Mouse (Mus musculus): ENCODE results near the gene Ogt. TPM values are rescaled to one million over a fixed set of nuclear protein-coding genes. Genes with fewer than 3 reads are reported as not detected.

Ogt gene
- polyA plus RNA-seq, 1 experiment, result 64.3 TPM

DNA sequence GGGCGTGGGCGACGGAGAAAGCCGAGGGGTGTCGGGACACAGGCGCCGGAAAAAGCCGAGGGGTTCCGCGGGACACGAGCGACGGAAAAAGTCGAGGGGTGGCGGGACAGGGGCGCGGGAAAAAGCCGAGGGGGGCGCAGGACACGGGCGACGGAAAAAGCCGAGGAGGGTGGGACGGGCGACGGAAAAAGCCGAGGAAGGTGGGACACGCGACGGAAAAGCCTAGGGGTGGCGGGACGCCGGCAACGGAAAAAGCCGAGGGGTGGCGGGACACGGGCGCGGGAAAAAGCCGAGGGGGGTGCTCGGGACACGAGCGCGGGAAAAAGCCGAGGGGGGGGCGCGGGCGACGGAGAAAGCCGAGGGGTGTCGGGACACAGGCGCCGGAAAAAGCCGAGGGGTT is 57.7 kb downstream of the Ogt start:
- 74% methylated on average over 43 of the region's 54 CpGs for WGBS
- TF ChIP-seq POLR2A (IDR thresholded peaks at IDR 0.05; ENCODE audit: low read depth, low read length) (no peak), CTCF (conservative IDR thresholded peaks at IDR 0.05; ENCODE audit: insufficient read depth, insufficient read length, low read depth, low read length) (no peak)

DNA sequence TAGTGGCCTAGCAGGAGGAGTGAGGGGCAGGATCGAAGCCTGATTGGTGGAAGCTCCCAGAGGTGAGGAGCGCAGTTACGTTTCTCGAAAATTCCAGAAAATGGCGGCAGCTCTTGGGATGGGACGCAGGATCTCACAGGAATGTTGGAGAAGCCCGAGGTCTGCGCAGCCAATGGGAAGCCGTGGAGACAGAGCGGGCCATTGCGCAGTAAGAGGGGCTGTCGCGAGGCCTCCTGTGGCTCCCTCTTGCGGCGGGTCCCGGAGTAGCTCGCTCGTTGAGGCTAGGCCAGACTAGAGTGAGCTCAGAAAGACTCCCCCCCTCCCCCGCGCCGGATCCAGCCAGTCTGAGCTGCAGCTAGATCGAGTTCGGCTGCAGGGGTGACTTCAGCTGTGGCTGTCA is 58.4 kb downstream of the Ogt start:
- Histone ChIP-seq H3K27me3 (replicated peaks; ENCODE audit: control insufficient read depth, insufficient read depth, low read length) (no peaks in the 10 kb centered on the region), H3K27ac (ENCODE audit: insufficient read depth, low read depth, low read length) (no peak overlapping the region), H3K4me1 (ENCODE audit: control insufficient read depth, insufficient read depth, low read length) (no peaks in the 10 kb centered on the region), H3K36me3 (ENCODE audit: control insufficient read depth, insufficient read depth, low read length) (no peaks in the 10 kb centered on the region), H3K4me3 (ENCODE audit: insufficient read depth, low read depth, low read length) (no peak overlapping the region)
- WGBS, result 72% methylated on average over 23 of the region's 23 CpGs
- TF ChIP-seq CTCF (conservative IDR thresholded peaks at IDR 0.05; ENCODE audit: insufficient read depth, insufficient read length, low read depth, low read length) (no peak), POLR2A (IDR thresholded peaks at IDR 0.05; ENCODE audit: low read depth, low read length) (no peak)
- no peak for DNase-seq

More for the DNA sequence above, 57.7 kb downstream of the Ogt start:
- no peaks in the 10 kb centered on the region for H3K36me3 ChIP-seq (ENCODE audit: control insufficient read depth, insufficient read depth, low read length)
- H3K4me1 ChIP-seq (ENCODE audit: control insufficient read depth, insufficient read depth, low read length), result no peaks in the 10 kb centered on the region
- H3K27me3 ChIP-seq (replicated peaks; ENCODE audit: control insufficient read depth, insufficient read depth, low read length), result no peaks in the 10 kb centered on the region
- H3K27ac ChIP-seq (ENCODE audit: insufficient read depth, low read depth, low read length), result no peak overlapping the region
- DNase-seq, result no peak
- no peak overlapping the region for H3K4me3 ChIP-seq (ENCODE audit: insufficient read depth, low read depth, low read length)

GRCm38 (mm10) chrX:101705111-101705510 is 65.3 kb downstream of the Ogt start:
- 70% methylated on average over 7 of the region's 7 CpGs for WGBS
- Histone ChIP-seq H3K4me3 (ENCODE audit: insufficient read depth, low read depth, low read length) (no peak overlapping the region), H3K4me1 (ENCODE audit: control insufficient read depth, insufficient read depth, low read length) (no peaks in the 10 kb centered on the region), H3K27me3 (replicated peaks; ENCODE audit: control insufficient read depth, insufficient read depth, low read length) (no peaks in the 10 kb centered on the region), H3K27ac (ENCODE audit: insufficient read depth, low read depth, low read length) (no peak overlapping the region), H3K36me3 (ENCODE audit: control insufficient read depth, insufficient read depth, low read length) (no peaks in the 10 kb centered on the region)
- TF ChIP-seq CTCF (conservative IDR thresholded peaks at IDR 0.05; ENCODE audit: insufficient read depth, insufficient read length, low read depth, low read length), result no peak
- no peak for TF ChIP-seq POLR2A (IDR thresholded peaks at IDR 0.05; ENCODE audit: low read depth, low read length)
- no peak for DNase-seq

DNA sequence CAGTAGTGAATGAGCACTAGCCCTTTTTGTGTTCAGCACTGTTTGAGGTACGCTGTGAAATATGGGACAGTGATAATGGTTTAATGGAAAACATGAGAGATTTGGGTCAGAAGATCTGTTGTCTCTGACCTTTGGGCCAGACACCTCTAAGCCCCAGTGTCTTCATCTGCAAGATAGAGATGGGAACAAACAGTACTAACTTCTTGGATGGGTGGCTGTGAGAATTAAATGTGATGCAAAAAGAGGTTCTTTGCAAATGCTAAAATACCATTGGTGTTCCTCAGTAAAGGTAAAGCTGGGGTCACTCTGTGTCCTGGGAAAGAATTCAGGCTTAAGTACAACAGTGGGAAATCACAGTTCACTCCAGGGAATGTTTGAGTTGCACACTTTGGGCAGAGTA is 80.5 kb downstream of the Ogt start:
- WGBS, result 67% methylated on average over 1 of the region's 1 CpGs
- H3K36me3 ChIP-seq (ENCODE audit: control insufficient read depth, insufficient read depth, low read length), result no peaks in the 10 kb centered on the region
- TF ChIP-seq POLR2A (IDR thresholded peaks at IDR 0.05; ENCODE audit: low read depth, low read length) (no peak), CTCF (conservative IDR thresholded peaks at IDR 0.05; ENCODE audit: insufficient read depth, insufficient read length, low read depth, low read length) (no peak)

GRCm38 (mm10) chrX:101730010-101730409 is 90.2 kb downstream of the Ogt start:
- no peaks in the 10 kb centered on the region for H3K36me3 ChIP-seq (ENCODE audit: control insufficient read depth, insufficient read depth, low read length)
- H3K27me3 ChIP-seq (replicated peaks; ENCODE audit: control insufficient read depth, insufficient read depth, low read length), result no peaks in the 10 kb centered on the region
- TF ChIP-seq POLR2A (IDR thresholded peaks at IDR 0.05; ENCODE audit: low read depth, low read length) (no peak), CTCF (conservative IDR thresholded peaks at IDR 0.05; ENCODE audit: insufficient read depth, insufficient read length, low read depth, low read length) (no peak)
- H3K27ac ChIP-seq (ENCODE audit: insufficient read depth, low read depth, low read length), result no peak overlapping the region
- H3K4me1 ChIP-seq (ENCODE audit: control insufficient read depth, insufficient read depth, low read length), result no peaks in the 10 kb centered on the region
- no peak for DNase-seq
- H3K4me3 ChIP-seq (ENCODE audit: insufficient read depth, low read depth, low read length), result no peak overlapping the region

More for the DNA sequence above, 80.5 kb downstream of the Ogt start:
- H3K4me3 ChIP-seq (ENCODE audit: insufficient read depth, low read depth, low read length), result no peak overlapping the region
- no peak overlapping the region for H3K27ac ChIP-seq (ENCODE audit: insufficient read depth, low read depth, low read length)
- no peaks in the 10 kb centered on the region for H3K4me1 ChIP-seq (ENCODE audit: control insufficient read depth, insufficient read depth, low read length)
- DNase-seq, result no peak
- H3K27me3 ChIP-seq (replicated peaks; ENCODE audit: control insufficient read depth, insufficient read depth, low read length), result no peaks in the 10 kb centered on the region

GRCm38 (mm10) chrX:101732644-101733043 is 92.8 kb downstream of the Ogt start:
- Histone ChIP-seq H3K27me3 (replicated peaks; ENCODE audit: control insufficient read depth, insufficient read depth, low read length) (no peaks in the 10 kb centered on the region), H3K36me3 (ENCODE audit: control insufficient read depth, insufficient read depth, low read length) (no peaks in the 10 kb centered on the region), H3K4me1 (ENCODE audit: control insufficient read depth, insufficient read depth, low read length) (no peaks in the 10 kb centered on the region), H3K4me3 (ENCODE audit: insufficient read depth, low read depth, low read length) (no peak overlapping the region), H3K27ac (ENCODE audit: insufficient read depth, low read depth, low read length) (no peak overlapping the region)
- WGBS, result 39% methylated on average over 12 of the region's 12 CpGs
- no peak for TF ChIP-seq CTCF (conservative IDR thresholded peaks at IDR 0.05; ENCODE audit: insufficient read depth, insufficient read length, low read depth, low read length)
- TF ChIP-seq POLR2A (IDR thresholded peaks at IDR 0.05; ENCODE audit: low read depth, low read length), result no peak
- peak; percentile 1 for DNase-seq

GRCm38 (mm10) chrX:101733288-101733687 is 93.4 kb downstream of the Ogt start:
- DNase-seq, result no peak
- no peak overlapping the region for H3K27ac ChIP-seq (ENCODE audit: insufficient read depth, low read depth, low read length)
- H3K36me3 ChIP-seq (ENCODE audit: control insufficient read depth, insufficient read depth, low read length), result no peaks in the 10 kb centered on the region
- H3K4me1 ChIP-seq (ENCODE audit: control insufficient read depth, insufficient read depth, low read length), result no peaks in the 10 kb centered on the region
- TF ChIP-seq POLR2A (IDR thresholded peaks at IDR 0.05; ENCODE audit: low read depth, low read length) (no peak), CTCF (conservative IDR thresholded peaks at IDR 0.05; ENCODE audit: insufficient read depth, insufficient read length, low read depth, low read length) (no peak)
- no peaks in the 10 kb centered on the region for H3K27me3 ChIP-seq (replicated peaks; ENCODE audit: control insufficient read depth, insufficient read depth, low read length)
- WGBS, result 74% methylated on average over 3 of the region's 3 CpGs
- no peak overlapping the region for H3K4me3 ChIP-seq (ENCODE audit: insufficient read depth, low read depth, low read length)

Data from kidney, adult 2 months (tissue).